Mouse (Mus musculus) bone marrow, adult 2 months (tissue): ENCODE results near the gene Igsf11.

ENCODE experiments used
- CTCF ChIP-seq: fragments of 200-500 bp; IDR thresholded peaks from 2 replicates; pipeline ENCODE4 v1.5.1; 2011; ENCODE audit warnings: low read length, control low read depth; ENCODE audit not compliant: control insufficient read depth, insufficient read depth
- POLR2A ChIP-seq: fragments of 200-500 bp; IDR thresholded peaks from 2 replicates; pipeline ENCODE4 v1.6.1; 2011; ENCODE audit warnings: low read depth, mild to moderate bottlenecking, control low read depth, low read length, borderline replicate concordance; ENCODE audit not compliant: control insufficient read depth

- TF ChIP-seq CTCF (no peak), POLR2A (no peak)
Observed at GRCm38 (mm10) chr16:38980546-38980945, 88.1 kb downstream of the Igsf11 start.
